ENCODE assay signal across 23 mouse cellular contexts in the genomic region with DNA sequence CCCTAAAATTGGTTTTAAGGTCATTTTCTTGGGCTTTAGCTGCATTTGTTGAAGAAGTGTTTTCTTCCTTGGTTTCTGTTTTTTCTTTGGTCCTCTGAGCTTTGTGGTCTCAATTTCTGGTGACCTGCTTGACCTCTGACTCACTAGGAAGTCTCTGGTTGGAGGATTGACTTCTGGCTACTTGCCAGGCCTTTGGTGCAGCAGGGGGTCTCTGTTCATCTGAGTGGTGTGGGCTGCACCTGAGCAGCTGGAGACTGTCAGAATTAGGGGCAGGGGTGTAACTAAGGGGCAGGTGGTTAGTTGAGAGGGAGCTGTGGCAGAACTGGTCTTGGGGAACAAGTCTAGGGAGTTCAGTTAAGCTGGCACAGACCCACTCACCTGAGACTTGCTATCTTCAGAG. TPM values are rescaled to one million over a fixed set of nuclear protein-coding genes. Genes with fewer than 3 reads are reported as not detected.
DNase-seq lines count a peak whose midpoint lies in the region; ATAC-seq lines count a peak whose summit lies in the region.
"Had no signal": no experiment of that assay in that cellular context is flagged by ENCODE, and none has a peak within 500 bp of the region (broad histone marks: within the 10 kb centered on the region; RNA-seq: fewer than 3 reads in every experiment).

No protein-coding gene starts in this region.

- no peaks in the 10 kb centered on the region for H3K27me3 ChIP-seq in heart, embryonic 13.5 days (replicated peaks)
- H3K27me3 ChIP-seq: embryonic facial prominence, embryonic 13.5 days; heart, embryonic 12.5 days; lung, embryonic 15.5 days had no signal

- intact Hi-C loops in heart, postnatal 25 days (cut with DNase I), result no loop called here

- no peak overlapping the region for H3K9ac ChIP-seq in heart, embryonic 13.5 days
- H3K9ac ChIP-seq: embryonic facial prominence, embryonic 13.5 days; heart, embryonic 12.5 days; lung, embryonic 15.5 days had no signal

- peaks cover 14% of the 10 kb centered on the region for H3K4me1 ChIP-seq in heart, embryonic 13.5 days
- H3K4me1 ChIP-seq: embryonic facial prominence, embryonic 13.5 days; heart, embryonic 12.5 days; lung, embryonic 15.5 days had no signal

- DNase-seq in heart, postnatal 25 days (ENCODE audit: low spot score), result no peak
- DNase-seq in 3T3-L1 (ENCODE audit: low read depth, low spot score) (peak; percentile 15), 416B (ENCODE audit: low read depth) (peak; percentile 50), WW6 (ENCODE audit: low read depth, low spot score) (peak; percentile 11)
- DNase-seq in layer of hippocampus, postnatal 14 days (ENCODE audit: low spot score in 2 of 2), result no peak
- DNase-seq in left cerebral cortex, adult 11 months (ENCODE audit: low spot score), result no peak
- DNase-seq: adrenal gland, postnatal 14 days; cerebellum, adult 11-12 months; gastrocnemius, postnatal 25 days; heart, postnatal 36 days; kidney, postnatal 4 days; layer of hippocampus, adult 9-11 months; midbrain, embryonic 14.5 days; thymus, postnatal 14 days had no signal

- H3K9me3 ChIP-seq in heart, embryonic 13.5 days, result no peaks in the 10 kb centered on the region
- H3K9me3 ChIP-seq: embryonic facial prominence, embryonic 13.5 days; lung, embryonic 15.5 days had no signal

- no peak overlapping the region for H3K27ac ChIP-seq in heart, embryonic 13.5 days (replicated peaks)
- H3K27ac ChIP-seq: embryonic facial prominence, embryonic 13.5 days; lung, embryonic 15.5 days; macrophage had no signal

- peaks cover 79% of the 10 kb centered on the region for H3K36me3 ChIP-seq in heart, embryonic 13.5 days

- ATAC-seq in heart, embryonic 13.5 days (ENCODE audit: extremely low read depth, insufficient number of reproducible peaks, low FRiP score, low TSS enrichment), result no peak
- ATAC-seq: CD4-positive, CD25-positive, alpha-beta regulatory T cell, adult 4 months; forebrain, embryonic 14.5 days; hindbrain, embryonic 16.5 days; intestine, embryonic 16.5 days had no signal

- no peak overlapping the region for H3K4me3 ChIP-seq in heart, embryonic 13.5 days
- H3K4me3 ChIP-seq: embryonic facial prominence, embryonic 13.5 days; heart, embryonic 12.5 days; lung, embryonic 15.5 days had no signal

- peak overlapping the region; percentile 24; the same call in 1 of the 2 replicates for H3K4me2 ChIP-seq in heart, embryonic 13.5 days
- H3K4me2 ChIP-seq: embryonic facial prominence, embryonic 13.5 days; heart, embryonic 12.5 days; lung, embryonic 15.5 days had no signal

RNA-seq across cellular contexts. Expression of a gene that starts 47.6 kb away (rescaled TPM):
- polyA plus RNA-seq in heart, embryonic 13.5 days (2015; fragmentation: Nextera tagmentation; extraction: Ambion mirVana), result 78.4 and 81.9 TPM in 2 replicates
- 10 to 100 TPM; 60.2 to 61.0 TPM for total RNA-seq in heart, postnatal 25 days (2021)
- total RNA-seq in layer of hippocampus, postnatal 14 days (2021), result 10 to 100 TPM; 35.5 to 36.2 TPM

RNA-seq across cellular contexts. Expression of a gene that starts 49.7 kb away (rescaled TPM):
- polyA plus RNA-seq in heart, embryonic 13.5 days (2015; fragmentation: Nextera tagmentation; extraction: Ambion mirVana), result 300 and 318 TPM in 2 replicates
- 10 to 100 TPM; 18.2 to 22.6 TPM for total RNA-seq in heart, postnatal 25 days (2021)
- 10 to 100 TPM; 15.2 to 18.8 TPM for total RNA-seq in layer of hippocampus, postnatal 14 days (2021)
- polyA plus RNA-seq: CD4-positive, CD25-positive, alpha-beta regulatory T cell, adult 4 months had no signal

Comparison
In these comparisons a context has a peak if more than half of its experiments do, and no peak if none do; other contexts are left out.
1. DNase-seq: peak in 3T3-L1 (single experiment), 416B (single experiment) and WW6 (single experiment); none in heart, postnatal 25 days (single experiment), layer of hippocampus, postnatal 14 days (0 of 2) and left cerebral cortex, adult 11 months (single experiment).